Mouse (Mus musculus): ENCODE data around the gene Pgbd1. TPM values are rescaled to one million over a fixed set of nuclear protein-coding genes. Genes with fewer than 3 reads are reported as not detected.
"Not testable (repeated sequence)": the region's sequence is repeated elsewhere in the genome, so short reads cannot be mapped to it uniquely, and the experiment has no call there.

The Pgbd1 gene
- 0.17 and 0.22 TPM in 2 replicates for polyA plus RNA-seq (2012)

GRCm38 (mm10) chr13:21440503-21441206 is at the start of gene Pgbd1:
Pgbd1 (minus strand) TSS chr13:21441058.
- no peak for TF ChIP-seq GATA1 (IDR thresholded peaks at IDR 0.05; ENCODE audit: low read length)

GRCm38 (mm10) chr13:21486881-21487280 is 46.0 kb upstream of the Pgbd1 start:
- TF ChIP-seq GATA1 (IDR thresholded peaks at IDR 0.05; ENCODE audit: low read length) = no peak

GRCm38 (mm10) chr13:21478759-21479670 is 38.2 kb upstream of the Pgbd1 start, which contains the start of the genes Zkscan4 and Gm10065:
Zkscan4 (plus strand) TSS chr13:21478907.
Gm10065 (minus strand) TSS chr13:21479441.
- TF ChIP-seq GATA1 (IDR thresholded peaks at IDR 0.05; ENCODE audit: low read length) = not testable (repeated sequence)

GRCm38 (mm10) chr13:21472427-21472826 is 31.6 kb upstream of the Pgbd1 start:
- no peak for TF ChIP-seq GATA1 (IDR thresholded peaks at IDR 0.05; ENCODE audit: low read length)

- peak; percentile 15 for TF ChIP-seq GATA1 (IDR thresholded peaks at IDR 0.05; ENCODE audit: low read length)
These were observed 28.2 kb upstream of the Pgbd1 start for GRCm38 (mm10) chr13:21469097-21469496.

- no peak for TF ChIP-seq GATA1 (IDR thresholded peaks at IDR 0.05; ENCODE audit: low read length)
These were observed 27.5 kb upstream of the Pgbd1 start, which contains the start of gene Nkapl for GRCm38 (mm10) chr13:21468061-21469019. Nkapl (minus strand) TSS chr13:21468509.

- no peak for TF ChIP-seq GATA1 (IDR thresholded peaks at IDR 0.05; ENCODE audit: low read length)
These were observed 26.5 kb upstream of the Pgbd1 start for GRCm38 (mm10) chr13:21467336-21467735.

GRCm38 (mm10) chr13:21456347-21456746 is 15.5 kb upstream of the Pgbd1 start:
- TF ChIP-seq GATA1 (IDR thresholded peaks at IDR 0.05; ENCODE audit: low read length) = no peak

GRCm38 (mm10) chr13:21454133-21454532 is 13.3 kb upstream of the Pgbd1 start:
- no peak for TF ChIP-seq GATA1 (IDR thresholded peaks at IDR 0.05; ENCODE audit: low read length)

GRCm38 (mm10) chr13:21453449-21453848 is 12.6 kb upstream of the Pgbd1 start, which contains the start of gene Zscan26:
Zscan26 (minus strand) TSS chr13:21453730.
- no peak for TF ChIP-seq GATA1 (IDR thresholded peaks at IDR 0.05; ENCODE audit: low read length)

- TF ChIP-seq GATA1 (IDR thresholded peaks at IDR 0.05; ENCODE audit: low read length) = no peak
These were observed 12.2 kb upstream of the Pgbd1 start for GRCm38 (mm10) chr13:21453042-21453441.

GRCm38 (mm10) chr13:21447856-21448614 is 7.2 kb upstream of the Pgbd1 start:
- no peak for TF ChIP-seq GATA1 (IDR thresholded peaks at IDR 0.05; ENCODE audit: low read length)

- TF ChIP-seq GATA1 (IDR thresholded peaks at IDR 0.05; ENCODE audit: low read length) = no peak
These were observed 5.9 kb upstream of the Pgbd1 start for GRCm38 (mm10) chr13:21446796-21447195.

GRCm38 (mm10) chr13:21441207-21441572 is 332 bp upstream of the Pgbd1 start:
- no peak for TF ChIP-seq GATA1 (IDR thresholded peaks at IDR 0.05; ENCODE audit: low read length)

Data from G1E-ER4 (cell line).